Mouse (Mus musculus) B cell, adult 67 days (primary cell): Measurements from ENCODE around the gene Parl. TPM values are rescaled to one million over a fixed set of nuclear protein-coding genes. Genes with fewer than 3 reads are reported as not detected.

Experiments
- total RNA-seq, 2 experiments: library from RNA; stranded (reverse); gene quantifications; 4 replicates each; pipeline ENCODE4 v1.2.4; 2023

Parl gene
- total RNA-seq = 10 to 100 TPM; 65.9 to 79.3 TPM

GRCm38 (mm10) chr16:20301770-20302649 lies at the start of gene Parl:
TSS of gene Parl (minus strand) at chr16:20302387.

GRCm38 (mm10) chr16:20325286-20325685 lies 23.1 kb upstream of the Parl start, which contains the start of gene Cyp2ab1:
TSS of gene Cyp2ab1 (minus strand) at chr16:20325404.

GRCm38 (mm10) chr16:20240468-20241414 lies 61.4 kb downstream of the Parl start, which contains the start of gene Map6d1:
TSS of gene Map6d1 (minus strand) at chr16:20241358.

Other genes with a start within 250 kb of the Parl start
- gene Klhl24, start 204.8 kb downstream of the Parl start, total RNA-seq = 100 to 1,000 TPM; 270 to 315 TPM
- gene Yeats2, start 161.3 kb downstream of the Parl start, total RNA-seq = 10 to 100 TPM; 55.1 to 59.1 TPM
- not detected for gene Map6d1, start 61.0 kb downstream of the Parl start, total RNA-seq
- gene Cyp2ab1, start 23.0 kb upstream of the Parl start, total RNA-seq = not detected
- gene Abcc5, start 124.0 kb upstream of the Parl start, total RNA-seq = 10 to 100 TPM; 26.9 to 35.2 TPM
- 10 to 100 TPM; 45.2 to 48.4 TPM for gene Eif2b5, start 196.4 kb upstream of the Parl start, total RNA-seq
- gene Dvl3, start 214.6 kb upstream of the Parl start, total RNA-seq = 10 to 100 TPM; 44.6 to 48.6 TPM
- gene Ap2m1, start 233.1 kb upstream of the Parl start, total RNA-seq = 100 to 1,000 TPM; 196 to 208 TPM
- gene Abcf3, start 246.2 kb upstream of the Parl start, total RNA-seq = 100 to 1,000 TPM; 121 to 127 TPM